Mouse (Mus musculus): ENCODE data around the gene Rnf111.
"Not testable (repeated sequence)": the region's sequence is repeated elsewhere in the genome, so short reads cannot be mapped to it uniquely, and the experiment has no call there.

The Rnf111 gene

DNA sequence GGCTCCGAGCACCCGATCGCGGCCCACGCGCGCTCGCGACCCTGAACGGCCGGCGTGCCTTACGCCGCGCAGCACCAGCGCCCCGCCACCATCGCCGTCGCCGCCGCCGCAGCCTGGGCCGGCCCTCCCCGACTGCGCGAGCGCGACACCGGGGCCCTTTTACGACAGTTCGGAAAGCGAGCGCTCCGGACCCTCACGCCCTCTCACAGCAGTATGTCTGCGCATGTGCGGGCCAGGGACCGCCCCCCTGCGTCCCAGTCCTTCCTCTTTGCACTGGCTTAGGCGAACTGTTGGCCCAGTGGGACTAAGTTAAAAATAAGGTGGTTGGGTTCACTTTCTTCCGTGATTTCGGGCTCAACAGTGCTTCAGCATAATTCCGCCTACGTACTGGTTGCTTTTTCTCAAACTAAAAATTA is at the start of gene Rnf111:
Gene Rnf111 (minus strand): TSS at position 100 of the 416 bp plus-strand sequence.
- DNase-seq = peak; percentile 97 to 99

DNA sequence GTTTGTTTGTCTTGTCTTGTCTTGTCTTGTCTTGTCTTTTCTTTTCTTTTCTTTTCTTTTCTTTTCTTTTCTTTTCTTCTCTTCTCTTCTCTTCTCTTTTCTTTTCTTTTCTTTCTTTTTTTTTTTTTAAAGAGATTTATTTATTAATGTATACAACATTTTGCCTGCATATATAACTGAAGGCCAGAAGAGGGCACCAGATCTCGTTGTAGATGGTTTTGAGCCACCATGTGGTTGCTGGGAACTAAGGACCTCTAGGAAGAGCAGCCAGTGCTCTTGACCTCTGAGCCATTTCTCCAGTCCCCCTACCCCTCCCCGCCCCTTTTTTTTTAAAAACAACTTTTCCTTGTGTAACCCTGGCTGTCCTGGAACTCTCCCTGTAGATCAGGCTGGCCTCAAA is 48.7 kb upstream of the Rnf111 start:
- DNase-seq = not testable (repeated sequence)

DNA sequence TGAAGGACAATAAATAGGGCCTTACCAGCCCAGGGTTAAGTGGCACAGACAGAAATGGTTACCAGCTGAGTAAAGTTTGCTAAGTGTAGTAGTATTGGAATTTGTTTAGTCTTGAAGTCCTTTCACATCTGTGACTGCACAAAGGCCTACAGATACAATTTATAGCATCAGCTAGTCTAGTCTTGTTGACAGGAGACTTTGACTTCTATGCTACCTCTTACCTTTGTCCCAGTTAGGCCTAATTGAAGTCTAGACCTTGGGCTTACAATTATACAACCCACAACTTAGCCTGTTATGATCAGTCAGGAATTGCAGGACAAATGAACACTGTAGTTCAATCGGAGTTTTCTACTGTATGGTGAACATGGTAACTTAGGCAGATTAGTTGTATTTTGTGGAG is 48.0 kb upstream of the Rnf111 start:
- DNase-seq = no peak

DNA sequence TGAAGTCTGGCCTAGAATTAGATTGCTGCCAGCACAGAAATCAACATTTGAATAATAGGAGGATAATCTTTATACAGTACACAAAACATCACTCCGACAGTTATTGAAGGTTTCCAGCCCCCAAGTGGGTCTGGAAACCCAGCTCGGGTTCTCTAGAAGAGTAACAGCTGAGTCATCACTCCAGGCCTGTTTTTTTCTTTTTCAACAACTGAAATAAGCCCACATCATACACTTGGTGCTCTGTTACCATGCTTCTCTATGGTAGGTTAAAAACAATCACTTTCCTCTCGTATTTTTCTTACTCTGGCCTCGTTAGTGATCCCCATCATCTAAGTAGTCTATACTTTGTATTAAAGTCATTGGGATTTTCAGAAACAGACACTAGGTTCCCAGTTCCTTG is 44.8 kb upstream of the Rnf111 start:
- no peak for DNase-seq

DNA sequence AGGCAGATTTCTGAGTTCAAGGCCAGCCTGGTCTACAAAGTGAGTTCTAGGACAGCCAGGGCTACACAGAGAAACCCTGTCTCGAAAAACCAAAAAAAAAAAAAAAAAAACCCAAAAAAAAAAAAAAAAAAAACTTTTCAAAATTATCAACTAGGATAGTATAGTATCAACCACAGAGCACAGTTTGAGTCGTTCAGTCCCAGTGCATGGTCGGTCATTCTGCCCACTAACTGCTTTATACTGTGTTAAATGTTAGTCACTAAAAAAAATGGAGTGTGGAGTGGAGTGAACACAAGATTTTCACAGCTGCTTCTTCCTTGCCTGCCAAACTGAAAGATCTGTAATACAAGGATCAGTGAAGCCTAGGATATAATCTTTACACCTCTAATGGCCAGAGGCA is 43.1 kb upstream of the Rnf111 start:
- DNase-seq = not testable (repeated sequence)

DNA sequence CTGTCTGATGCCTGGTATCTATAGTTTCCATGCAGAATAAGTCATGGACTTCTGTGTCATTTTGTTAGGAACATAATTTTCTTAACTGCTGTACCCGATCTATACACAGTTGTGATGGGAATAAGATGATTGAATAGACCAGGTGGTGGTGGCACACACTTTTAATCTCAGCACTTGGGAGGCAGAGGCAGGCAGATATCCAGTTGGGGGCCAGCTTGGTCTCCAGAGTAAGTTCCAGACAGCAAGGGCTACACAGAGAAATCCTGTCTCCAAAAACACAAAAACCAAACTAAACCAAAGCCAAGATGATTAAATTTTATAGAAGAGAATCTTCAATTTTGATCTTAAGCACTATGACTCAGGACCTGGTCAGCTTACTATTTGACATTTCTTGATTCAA is 41.3 kb upstream of the Rnf111 start:
- DNase-seq = no peak

DNA sequence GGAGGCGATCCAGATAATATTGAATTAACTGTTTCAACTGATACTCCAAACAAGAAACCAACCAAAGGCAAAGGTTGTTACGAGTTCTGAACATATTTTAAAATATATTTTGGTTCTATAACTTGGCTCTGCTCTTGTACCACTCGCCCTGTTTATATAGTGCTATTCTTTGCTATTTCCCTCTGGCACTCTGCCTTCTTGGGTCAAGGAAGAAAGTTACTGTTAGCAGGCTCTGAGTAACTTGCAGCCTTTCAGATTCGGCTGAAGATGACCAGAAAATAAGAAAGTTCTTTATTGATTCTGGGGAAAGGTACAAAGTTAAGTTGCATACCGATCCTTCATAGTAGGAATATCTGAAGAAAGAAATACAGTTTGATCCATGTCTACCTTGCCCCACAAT is 40.5 kb upstream of the Rnf111 start:
- DNase-seq = no peak

DNA sequence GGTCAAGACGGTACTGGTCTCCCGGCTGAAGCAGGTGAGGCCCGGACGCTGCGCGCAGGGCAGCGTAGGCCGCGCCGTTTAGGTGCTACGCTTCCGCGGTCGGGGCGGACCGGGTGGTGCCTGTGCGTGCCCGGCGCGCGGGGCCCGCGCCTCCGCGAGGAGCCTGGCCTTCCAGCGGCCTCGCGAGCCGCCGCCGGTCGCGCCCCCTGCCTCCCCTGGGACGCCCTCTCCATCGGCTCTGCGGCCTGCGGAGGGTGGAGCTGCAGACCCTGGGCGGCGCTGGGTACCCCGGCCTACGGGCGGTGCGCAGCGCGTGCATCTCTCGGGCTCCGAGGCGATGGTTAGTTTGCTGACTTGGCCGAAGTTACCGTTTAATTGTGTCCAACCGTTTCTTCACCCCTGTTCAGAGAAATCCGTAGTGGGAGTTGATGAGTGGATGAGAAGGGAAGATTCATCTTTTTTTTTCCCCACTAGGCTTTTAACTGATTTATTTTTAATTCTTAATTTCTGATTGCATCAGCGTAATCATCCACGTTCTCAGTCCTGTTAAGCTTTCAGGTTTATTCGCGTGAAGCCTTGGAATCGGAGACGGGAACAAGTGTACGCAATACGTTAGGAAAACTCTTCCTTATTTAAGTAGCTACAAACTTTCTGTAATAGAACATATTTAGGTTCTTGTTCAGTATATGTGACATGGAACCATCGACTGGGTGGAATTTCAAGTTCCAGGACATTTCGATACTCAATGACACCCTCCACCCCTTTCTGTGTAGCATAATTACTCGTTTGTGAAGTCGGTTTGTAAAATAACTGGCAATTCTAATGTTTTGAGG is 39.7 kb upstream of the Rnf111 start:
- DNase-seq = peak; percentile 56 to 81

DNA sequence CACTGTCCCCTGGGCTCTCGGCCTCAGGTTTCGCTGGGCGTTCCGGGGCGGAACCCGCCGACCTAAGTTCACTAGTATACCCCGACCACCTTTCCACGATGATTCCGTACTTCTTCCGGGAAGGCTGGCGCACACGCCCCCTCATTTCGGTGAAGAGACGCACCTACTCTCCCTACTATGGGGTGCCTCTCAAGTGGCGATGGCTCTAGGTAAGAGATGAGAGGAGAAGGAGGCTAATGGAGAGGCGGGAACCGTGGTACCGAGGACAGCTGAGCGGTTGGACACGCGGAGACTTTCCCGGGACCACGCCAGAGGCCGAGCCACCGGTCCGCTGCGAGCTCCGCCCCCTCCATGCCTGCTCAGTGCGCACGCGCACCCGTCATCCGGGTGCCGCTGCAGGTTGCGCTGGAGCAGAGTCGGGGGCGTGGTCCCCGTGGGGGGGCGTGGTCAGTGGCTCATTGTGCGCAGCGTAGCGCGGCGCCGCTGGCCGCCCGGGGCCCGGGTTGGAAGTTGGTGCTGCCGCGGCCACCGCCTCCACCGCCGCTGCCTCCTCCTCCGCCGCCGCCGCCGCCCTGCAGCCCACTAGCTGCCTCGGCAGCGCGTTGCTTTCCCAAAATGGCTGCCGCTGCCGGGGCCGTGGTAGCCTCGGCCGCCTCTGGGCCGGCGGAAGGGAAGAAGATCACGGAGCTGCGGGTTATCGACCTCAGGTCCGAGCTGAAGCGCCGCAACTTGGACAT is 38.9 kb upstream of the Rnf111 start, which contains the start of gene Sltm:
Gene Sltm (plus strand): TSS at position 450 of the 737 bp plus-strand sequence.
- peak; percentile 99 to 100 for DNase-seq

DNA sequence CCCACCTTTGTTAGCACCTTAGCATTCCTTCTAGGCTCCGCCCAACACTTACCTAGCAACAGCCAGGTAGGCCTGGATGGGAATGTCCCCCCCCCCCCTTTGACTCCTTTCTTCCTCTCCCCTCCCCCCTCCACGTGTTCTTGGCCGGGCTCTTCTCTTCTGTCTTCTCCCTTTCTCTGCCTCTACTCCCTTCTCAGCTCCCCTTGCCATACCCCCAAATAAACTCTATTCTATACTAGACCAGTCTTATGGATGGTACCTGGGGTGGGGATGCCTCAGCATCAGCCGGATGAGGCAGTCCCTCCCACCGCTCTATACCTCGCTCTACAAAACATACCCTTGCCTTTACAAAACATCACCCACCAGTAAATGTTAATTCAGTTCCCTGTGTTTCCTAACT is 38.1 kb upstream of the Rnf111 start:
- DNase-seq = no peak

DNA sequence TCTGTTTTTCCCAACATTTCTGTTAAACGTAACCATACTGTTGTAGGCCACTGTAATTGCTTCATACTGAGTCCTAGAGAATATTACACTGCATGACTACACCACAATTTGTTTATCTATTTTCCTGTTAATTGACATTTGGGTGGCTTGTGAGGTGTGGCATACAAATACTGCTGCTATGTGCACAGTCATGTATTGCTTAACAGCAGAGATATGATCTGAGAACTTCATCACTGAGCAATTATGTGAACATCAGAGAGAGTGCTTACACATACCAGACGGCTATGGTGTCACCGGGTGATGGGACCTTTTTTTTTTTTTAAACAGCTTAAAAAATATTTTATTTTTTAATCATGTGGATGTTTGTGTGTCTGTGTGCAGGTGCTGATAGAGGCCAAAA is 29.8 kb upstream of the Rnf111 start:
- no peak for DNase-seq

DNA sequence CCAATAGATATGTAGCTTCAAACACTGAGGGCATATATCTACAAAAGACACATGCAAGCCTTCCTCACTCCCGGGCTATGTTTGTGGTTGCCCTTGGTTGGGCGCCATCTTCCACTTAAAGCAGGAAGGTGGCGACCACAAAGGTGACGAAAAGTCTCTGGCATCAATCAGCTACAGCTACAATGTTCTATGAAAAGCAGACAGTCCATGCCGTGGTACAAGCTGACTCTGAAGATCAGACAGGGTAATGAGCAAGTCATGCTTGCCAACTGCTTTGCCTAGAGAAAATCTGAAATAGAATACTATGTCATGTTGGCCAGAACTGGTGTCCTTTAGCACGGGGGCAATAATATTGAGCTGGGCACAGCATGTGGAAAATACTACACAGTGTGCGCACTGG is 20.8 kb upstream of the Rnf111 start:
- DNase-seq = no peak

DNA sequence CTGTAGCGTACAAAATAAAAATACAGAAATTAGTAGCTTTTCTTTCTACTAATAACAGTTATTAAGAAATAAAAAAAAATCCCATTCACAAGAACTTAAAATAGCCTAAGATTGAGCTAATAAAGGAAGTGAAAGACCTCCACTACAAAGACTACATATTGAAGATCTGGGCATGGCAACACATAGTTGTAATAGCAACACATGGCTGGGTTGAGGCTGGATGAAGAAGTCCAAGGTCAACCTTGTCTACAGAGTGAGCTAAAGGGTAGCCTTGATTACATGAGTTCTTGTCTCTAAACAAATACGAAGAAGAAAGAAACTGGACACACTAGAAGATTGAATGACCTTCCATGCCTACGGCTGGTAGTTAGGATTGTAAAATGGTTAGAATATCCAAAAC is 20.3 kb upstream of the Rnf111 start:
- no peak for DNase-seq

DNA sequence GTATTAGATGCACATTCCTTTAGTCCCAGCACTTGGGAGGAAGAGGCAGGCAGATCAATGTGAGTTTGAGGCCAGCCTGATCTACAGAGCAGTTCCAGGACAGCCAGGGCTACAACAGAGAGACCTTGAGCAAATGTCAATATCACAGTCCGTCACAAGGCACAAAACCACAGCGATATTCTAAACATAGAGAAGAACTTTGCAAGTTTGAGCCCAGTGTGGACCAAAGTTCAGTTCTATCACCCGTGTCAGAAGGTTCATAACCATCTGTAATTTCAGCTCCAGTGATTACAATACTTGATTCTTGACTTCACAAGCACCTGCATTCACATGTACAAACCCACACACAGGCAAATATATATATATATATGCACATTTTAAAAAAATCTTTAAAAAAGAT is 17.1 kb upstream of the Rnf111 start:
- no peak for DNase-seq

DNA sequence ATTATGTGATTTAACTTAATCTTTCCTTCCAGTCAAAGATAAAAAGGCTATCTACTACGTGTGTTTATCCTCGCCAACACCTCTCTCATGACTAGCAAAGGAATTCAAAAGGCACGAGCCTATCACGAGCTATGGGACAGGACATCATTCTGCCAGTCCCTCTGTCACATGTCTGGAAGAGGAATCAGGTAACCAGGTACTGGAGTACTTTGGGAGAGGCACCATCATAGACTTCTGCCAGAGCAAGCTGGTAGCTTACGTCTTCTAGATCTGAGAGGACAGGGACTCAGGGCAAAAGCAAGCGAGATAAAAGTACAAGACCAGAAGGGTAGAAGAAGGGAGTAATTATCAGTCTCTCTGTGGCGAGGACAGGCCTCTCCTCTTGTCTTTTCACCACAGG is 8.2 kb upstream of the Rnf111 start:
- DNase-seq = no peak

DNA sequence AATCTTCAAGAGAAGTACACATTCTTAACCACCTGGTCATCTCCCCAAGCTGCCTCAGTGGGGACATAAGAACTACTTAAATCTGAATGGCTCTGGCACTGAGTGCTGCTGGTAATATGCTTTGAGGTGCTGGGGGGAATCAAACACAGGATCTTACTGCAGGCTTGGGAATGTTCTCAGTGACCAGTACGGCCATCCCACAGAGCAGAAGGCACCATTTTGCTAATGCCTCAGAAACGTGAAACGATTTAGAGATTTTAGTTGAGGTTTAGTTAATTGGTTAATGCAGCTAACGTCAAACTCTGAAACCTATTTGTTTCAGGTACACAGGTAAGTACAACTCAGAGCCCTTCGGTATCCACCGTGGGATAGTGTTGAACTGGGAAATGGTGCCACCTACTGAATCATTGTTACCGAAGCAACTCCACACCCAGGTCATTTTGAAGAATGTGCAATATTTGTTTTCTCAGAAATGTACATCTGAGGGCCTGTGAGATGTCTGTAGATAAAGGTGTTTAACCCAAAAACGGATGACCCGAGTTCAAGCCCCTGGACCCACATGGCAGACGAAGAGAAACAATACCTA is 7.6 kb upstream of the Rnf111 start:
- peak; percentile 48 to 52 for DNase-seq

DNA sequence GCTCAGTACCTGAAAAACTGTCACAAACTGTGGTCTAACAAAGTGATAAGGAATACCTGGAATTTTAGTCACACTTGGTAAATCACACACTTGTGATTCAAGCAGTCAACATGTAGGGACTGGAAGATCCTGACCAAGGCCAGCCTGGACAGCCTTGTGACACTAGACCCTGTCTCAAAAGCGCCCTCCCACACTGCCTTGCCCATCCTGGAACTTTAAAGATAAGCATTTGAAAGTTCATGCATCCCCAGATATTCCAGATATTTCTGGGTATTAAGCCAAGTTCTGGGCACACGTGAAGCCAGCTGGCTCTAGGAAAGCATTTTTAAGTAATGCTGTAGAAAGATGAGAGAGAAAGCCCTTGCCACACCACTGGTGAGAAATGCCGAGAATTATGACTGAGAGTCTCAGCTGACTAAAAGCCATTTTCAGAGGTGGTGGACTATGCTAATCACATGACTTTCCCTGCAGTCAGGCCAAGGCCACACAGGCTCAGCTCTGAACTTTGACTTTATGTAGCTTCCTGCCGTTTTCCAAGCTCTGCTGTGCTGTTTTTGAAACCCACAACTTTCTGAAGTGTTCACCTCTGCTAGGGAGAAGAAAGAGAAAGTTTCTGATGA is 6.5 kb upstream of the Rnf111 start:
- peak; percentile 56 to 74 for DNase-seq

DNA sequence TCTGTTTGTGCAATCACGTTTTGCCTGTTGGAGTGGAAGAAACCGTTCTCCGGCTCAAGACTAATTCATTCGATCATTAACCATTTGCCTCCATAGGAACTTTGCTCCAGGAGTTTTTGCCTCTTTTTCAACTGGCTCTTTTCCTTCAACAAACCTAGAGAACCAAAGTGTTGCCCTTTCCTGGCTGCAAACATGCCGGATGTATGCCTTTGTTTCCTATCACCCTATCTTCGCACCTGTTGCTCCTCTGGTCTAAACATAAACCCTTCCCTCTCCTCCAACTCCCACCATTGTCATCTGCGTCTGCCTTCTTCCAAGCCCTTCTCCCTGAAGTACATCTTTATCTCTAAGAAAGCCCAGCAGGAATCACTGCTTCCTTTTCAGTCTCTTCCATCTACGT is 3.3 kb upstream of the Rnf111 start:
- DNase-seq = no peak

DNA sequence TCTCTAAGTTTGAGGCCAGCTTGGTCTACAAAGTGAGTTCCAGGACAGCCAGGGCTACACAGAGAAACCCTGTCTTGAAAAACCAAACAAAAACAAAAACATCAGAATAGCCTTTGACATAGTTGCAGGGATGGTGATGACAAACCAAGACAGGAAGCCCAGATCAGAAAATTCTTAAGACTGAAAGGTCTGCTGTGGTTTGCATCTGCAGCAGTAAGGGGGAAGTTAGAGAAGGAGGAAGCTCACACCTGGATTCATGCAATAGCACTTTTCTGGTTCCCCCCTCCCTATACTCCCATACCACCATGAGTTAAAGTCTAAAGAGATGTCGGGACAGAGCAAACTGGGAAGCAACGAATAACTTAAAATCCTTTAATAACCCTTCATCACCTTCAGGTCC is 2.7 kb upstream of the Rnf111 start:
- DNase-seq = no peak

DNA sequence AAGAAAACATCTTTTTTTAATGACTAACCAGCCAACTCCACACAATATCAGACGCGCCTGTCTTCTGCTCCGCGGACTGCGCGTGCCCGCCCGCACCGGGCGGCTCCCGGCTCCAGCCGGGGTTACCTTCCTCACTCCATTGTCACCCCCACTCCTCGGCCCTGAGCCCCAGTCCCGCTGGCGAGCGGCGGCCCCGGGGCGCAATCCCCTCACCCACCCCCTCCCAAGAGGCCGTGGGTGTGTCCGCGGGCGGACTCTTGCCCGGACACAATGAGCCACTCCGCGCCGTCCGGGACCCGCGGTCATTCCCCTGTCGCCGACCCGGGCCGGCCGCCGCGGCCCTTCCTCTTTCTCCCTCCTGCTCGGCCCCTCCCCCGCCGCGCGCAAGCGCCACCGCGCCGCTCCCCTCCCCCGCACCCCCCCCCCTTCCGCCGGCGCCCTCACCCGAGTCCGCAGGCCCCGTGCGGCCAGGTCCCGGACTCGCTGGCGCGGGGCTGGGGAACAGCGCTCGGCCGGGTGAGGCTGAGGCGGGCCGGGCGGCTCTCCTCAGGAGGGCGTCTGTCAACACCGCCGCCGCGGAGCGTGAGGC is 416 bp downstream of the Rnf111 start:
- peak; percentile 63 to 83 for DNase-seq

DNA sequence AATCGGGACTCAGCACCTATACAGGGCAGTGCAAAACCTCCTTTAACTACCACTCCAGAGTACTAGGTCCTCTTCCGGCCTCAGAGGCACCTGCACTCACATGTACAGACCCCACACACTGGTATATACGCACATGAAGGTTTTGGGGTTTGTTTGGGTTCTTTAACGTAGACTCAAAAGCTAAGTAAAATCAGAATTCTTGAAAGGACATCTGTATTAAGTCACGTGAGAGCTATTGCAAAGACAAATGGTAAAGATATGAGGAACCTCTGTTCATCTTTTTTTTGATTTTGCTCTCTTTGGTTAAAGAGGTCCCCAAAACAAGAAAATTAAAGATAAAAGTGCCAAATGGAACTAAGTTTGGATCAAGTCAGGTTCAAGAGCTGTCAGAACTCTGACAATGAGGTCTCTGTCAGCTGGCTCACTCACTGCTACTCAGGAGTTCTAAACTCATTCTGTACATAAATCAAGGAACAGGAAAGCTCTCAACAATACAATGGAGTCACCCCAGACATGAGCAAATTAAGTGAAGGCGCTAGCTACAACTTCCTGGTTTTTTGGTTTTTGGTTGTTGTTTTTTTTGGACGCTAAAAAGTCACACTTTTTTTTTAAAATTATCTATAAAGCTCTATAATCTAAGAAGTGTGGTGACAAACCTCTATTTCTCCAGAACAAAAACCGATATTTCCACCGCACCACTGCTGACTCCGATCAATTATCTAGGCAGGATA is 1.1 kb downstream of the Rnf111 start:
- DNase-seq = no peak

DNA sequence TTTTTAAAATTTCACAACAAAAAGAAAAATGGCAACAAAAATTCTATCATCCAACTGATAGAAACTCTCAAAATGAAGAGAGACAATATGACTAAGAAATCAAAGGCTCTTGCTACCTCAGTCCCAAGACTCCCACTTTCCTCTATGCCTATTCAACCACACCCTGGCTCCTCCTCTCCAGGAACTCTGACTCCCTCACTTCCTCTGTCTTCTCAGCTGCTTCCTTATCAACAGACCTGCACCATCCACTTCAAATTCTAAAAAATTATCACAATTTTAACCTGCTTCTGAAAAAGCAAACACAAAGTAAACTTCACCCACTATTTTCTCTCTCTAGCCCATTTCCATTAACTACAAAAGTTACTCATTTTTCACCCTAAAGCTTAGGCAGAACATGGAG is 6.5 kb downstream of the Rnf111 start:
- DNase-seq = no peak

Data from kidney, postnatal 25 days (tissue).